Mouse (Mus musculus) testis, adult 2 months (tissue): Measurements from ENCODE around the gene Wdr62.

ENCODE experiments used
- CTCF ChIP-seq: fragments of 200-500 bp; IDR thresholded peaks from 2 replicates; pipeline ENCODE4 v1.5.1; 2012; ENCODE audit warnings: low read depth, mild to moderate bottlenecking, inconsistent platforms, low read length, moderate library complexity; ENCODE audit not compliant: control insufficient read depth, insufficient read depth, insufficient replicate concordance
- POLR2A ChIP-seq: fragments of 200-500 bp; IDR thresholded peaks from 2 replicates; pipeline ENCODE4 v1.6.1; 2012; ENCODE audit warnings: low read depth, mild to moderate bottlenecking, inconsistent platforms, low read length, moderate library complexity; ENCODE audit not compliant: control insufficient read depth

DNA sequence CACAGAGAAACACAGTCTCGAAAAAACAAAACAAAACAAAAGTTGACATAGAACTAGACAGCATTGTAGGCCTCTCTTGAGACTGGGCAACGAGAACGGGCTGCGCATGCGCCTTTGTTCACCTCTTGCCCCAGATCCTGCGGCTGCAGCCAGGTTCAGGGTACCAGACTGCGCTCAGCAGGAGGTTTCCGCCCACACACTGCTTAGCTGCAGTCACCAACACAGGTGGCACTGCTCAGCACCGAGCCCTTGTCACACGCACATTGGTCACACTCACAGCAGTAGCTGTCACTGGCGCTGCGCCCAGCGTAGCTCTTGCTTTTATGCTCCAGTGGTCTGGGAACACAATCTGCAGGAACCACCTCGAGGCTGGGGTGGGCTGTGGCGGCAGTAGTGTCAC, 46.9 kb upstream of the Wdr62 start:
- TF ChIP-seq CTCF: no peak
- TF ChIP-seq POLR2A: no peak
